Mouse (Mus musculus): ENCODE measurements at regions not wholly inside any gene's neighbourhood (a gene's known extent, or its start where the extent isn't known, plus 50 kb on each side); places are given as distances from the start of the nearest gene placed in this dataset.
A peak's percentile ranks its signal among the peaks of the same experiment; 100 is the strongest.

- Histone ChIP-seq H3K4me1 (replicated peaks; ENCODE audit: control insufficient read depth, insufficient read depth, low read length) (no peaks in the 10 kb centered on the region), H3K27me3 (ENCODE audit: control insufficient read depth, insufficient read depth, low read length) (no peaks in the 10 kb centered on the region), H3K9me3 (ENCODE audit: control insufficient read depth, low read length) (no peaks in the 10 kb centered on the region), H3K9ac (ENCODE audit: low read length) (no peak overlapping the region), H3K27ac (ENCODE audit: low read depth, low read length) (no peak overlapping the region), H3K4me2 (ENCODE audit: low read depth, low read length, severe bottlenecking) (no peak overlapping the region), H3K4me3 (ENCODE audit: low read depth, low read length) (no peak overlapping the region), H3K36me3 (ENCODE audit: control insufficient read depth, insufficient read depth, low read length) (no peaks in the 10 kb centered on the region)
- DNase-seq (ENCODE audit: low spot score), result no peak
- 65% methylated on average over 5 of the region's 5 CpGs for WGBS
- no peak for ATAC-seq (replicated peaks; ENCODE audit: low FRiP score)
These were observed 299.0 kb downstream of the Dmrt2 start for GRCm38 (mm10) chr19:25971210-25971609.

DNA sequence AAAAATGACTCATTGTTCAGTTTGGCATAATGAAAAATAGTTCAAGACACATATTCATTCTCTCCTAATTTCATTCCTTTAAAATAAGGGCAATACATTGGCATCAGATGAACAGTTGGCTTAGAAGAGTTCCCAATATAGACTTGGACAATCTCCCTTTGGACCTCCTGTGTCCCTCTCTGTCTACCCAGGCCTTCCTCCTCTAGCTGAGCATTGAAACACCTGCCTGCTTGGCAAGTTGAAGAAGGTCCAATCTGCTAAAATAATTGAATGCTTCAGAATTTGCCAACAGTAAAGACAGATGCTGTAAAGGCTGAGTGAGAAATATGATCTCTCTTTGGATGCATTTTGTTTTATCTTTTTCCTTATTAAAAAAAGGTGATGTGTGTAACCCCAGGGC lies 303.0 kb downstream of the Dmrt2 start:
- H3K27ac ChIP-seq (ENCODE audit: low read depth, low read length), result no peak overlapping the region
- no peaks in the 10 kb centered on the region for H3K9me3 ChIP-seq (ENCODE audit: control insufficient read depth, low read length)
- H3K4me3 ChIP-seq (ENCODE audit: low read depth, low read length), result no peak overlapping the region
- H3K27me3 ChIP-seq (ENCODE audit: control insufficient read depth, insufficient read depth, low read length), result no peaks in the 10 kb centered on the region
- H3K4me1 ChIP-seq (replicated peaks; ENCODE audit: control insufficient read depth, insufficient read depth, low read length), result no peaks in the 10 kb centered on the region
- no peak overlapping the region for H3K9ac ChIP-seq (ENCODE audit: low read length)
- H3K36me3 ChIP-seq (ENCODE audit: control insufficient read depth, insufficient read depth, low read length), result no peaks in the 10 kb centered on the region
- DNase-seq (ENCODE audit: low spot score) (no peak), ATAC-seq (replicated peaks; ENCODE audit: low FRiP score) (no peak)
- H3K4me2 ChIP-seq (ENCODE audit: low read depth, low read length, severe bottlenecking), result no peak overlapping the region

DNA sequence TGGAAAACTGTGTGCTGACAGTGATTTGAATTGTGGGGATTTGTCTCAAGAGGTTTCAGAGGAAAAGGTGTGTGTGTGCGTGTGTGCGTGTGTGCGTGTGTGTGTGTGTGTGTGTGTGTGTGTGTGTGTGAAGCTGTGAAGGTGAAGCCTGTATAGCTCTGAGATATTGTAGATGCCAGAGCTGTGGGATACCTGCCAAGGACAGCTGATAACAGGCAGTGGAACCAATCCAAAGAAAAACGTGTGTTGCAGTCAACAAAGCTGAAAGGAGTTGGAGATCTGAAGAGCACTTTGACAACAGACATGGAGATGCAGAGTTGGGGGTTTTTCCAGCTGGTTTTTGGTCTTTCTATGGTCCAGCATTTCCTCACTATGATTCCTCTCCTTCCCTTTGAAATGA lies 308.1 kb downstream of the Dmrt2 start:
- H3K9me3 ChIP-seq (ENCODE audit: control insufficient read depth, low read length), result no peaks in the 10 kb centered on the region
- no peaks in the 10 kb centered on the region for H3K27me3 ChIP-seq (ENCODE audit: control insufficient read depth, insufficient read depth, low read length)
- no peak overlapping the region for H3K27ac ChIP-seq (ENCODE audit: low read depth, low read length)
- ATAC-seq (replicated peaks; ENCODE audit: low FRiP score), result no peak
- H3K9ac ChIP-seq (ENCODE audit: low read length), result no peak overlapping the region
- WGBS, result 93% methylated on average over 4 of the region's 4 CpGs
- no peak for DNase-seq (ENCODE audit: low spot score)
- H3K4me3 ChIP-seq (ENCODE audit: low read depth, low read length), result no peak overlapping the region
- H3K4me2 ChIP-seq (ENCODE audit: low read depth, low read length, severe bottlenecking), result no peak overlapping the region
- no peaks in the 10 kb centered on the region for H3K36me3 ChIP-seq (ENCODE audit: control insufficient read depth, insufficient read depth, low read length)
- no peaks in the 10 kb centered on the region for H3K4me1 ChIP-seq (replicated peaks; ENCODE audit: control insufficient read depth, insufficient read depth, low read length)

DNA sequence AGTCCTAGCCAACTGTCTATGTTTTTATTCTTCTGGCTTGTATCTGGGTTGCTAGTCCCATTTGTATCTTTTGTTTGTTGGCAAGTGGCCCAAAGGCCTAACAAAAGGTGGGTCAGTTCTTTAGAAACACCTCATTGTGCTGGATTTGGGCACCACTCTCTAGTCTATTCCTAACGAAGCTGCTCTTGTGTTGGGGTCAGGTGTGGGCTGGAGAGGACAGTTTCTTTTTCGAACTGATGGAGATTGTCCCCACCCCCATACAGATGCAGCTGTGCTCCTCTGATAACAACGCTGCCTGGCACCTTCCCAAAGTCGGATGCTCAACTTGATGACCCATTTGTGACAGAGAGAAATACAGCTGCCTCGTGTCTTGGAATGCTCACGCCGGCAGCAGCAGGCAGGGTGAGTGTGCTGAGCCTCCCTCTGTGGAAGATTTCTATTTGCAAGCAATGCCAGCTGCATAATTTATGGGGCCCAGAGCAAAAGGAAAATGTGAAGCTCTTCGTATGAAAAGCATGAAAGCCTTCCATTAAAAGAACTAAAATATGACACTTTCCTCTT lies 342.5 kb downstream of the Dmrt2 start:
- Histone ChIP-seq H3K9ac (ENCODE audit: low read length) (no peak overlapping the region), H3K4me3 (ENCODE audit: low read depth, low read length) (no peak overlapping the region), H3K4me2 (ENCODE audit: low read depth, low read length, severe bottlenecking) (no peak overlapping the region), H3K36me3 (ENCODE audit: control insufficient read depth, insufficient read depth, low read length) (no peaks in the 10 kb centered on the region), H3K9me3 (ENCODE audit: control insufficient read depth, low read length) (no peaks in the 10 kb centered on the region), H3K27me3 (ENCODE audit: control insufficient read depth, insufficient read depth, low read length) (no peaks in the 10 kb centered on the region), H3K27ac (ENCODE audit: low read depth, low read length) (no peak overlapping the region), H3K4me1 (replicated peaks; ENCODE audit: control insufficient read depth, insufficient read depth, low read length) (no peaks in the 10 kb centered on the region)
- no peak for DNase-seq (ENCODE audit: low spot score)
- WGBS, result 55% methylated on average over 8 of the region's 8 CpGs
- no peak for ATAC-seq (replicated peaks; ENCODE audit: low FRiP score)

GRCm38 (mm10) chr19:26021141-26021540 lies 348.9 kb downstream of the Dmrt2 start:
- 74% methylated on average over 7 of the region's 7 CpGs for WGBS
- no peak for DNase-seq (ENCODE audit: low spot score)

DNA sequence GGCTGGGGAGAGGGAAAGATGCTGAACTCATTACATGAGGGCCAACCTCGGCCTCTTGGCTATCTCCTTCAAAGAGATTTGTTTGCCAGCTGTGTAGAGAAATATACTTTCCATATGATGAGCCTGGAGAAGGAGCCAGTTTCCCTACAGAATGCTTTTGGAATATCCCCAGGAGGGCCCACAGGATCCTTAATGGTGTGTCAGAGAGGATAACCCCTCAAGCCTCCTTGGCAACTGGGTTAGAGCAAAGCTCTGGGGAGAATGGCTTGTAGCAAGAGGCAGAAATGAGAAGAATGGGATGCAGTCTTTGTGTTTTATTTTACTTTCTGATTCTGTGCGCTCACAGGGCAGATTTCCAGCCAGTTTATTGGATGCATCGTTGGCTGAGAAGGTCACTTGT lies 353.9 kb downstream of the Dmrt2 start:
- Histone ChIP-seq H3K4me2 (ENCODE audit: low read depth, low read length, severe bottlenecking) (no peak overlapping the region), H3K4me1 (replicated peaks; ENCODE audit: control insufficient read depth, insufficient read depth, low read length) (no peaks in the 10 kb centered on the region), H3K27ac (ENCODE audit: low read depth, low read length) (no peak overlapping the region), H3K4me3 (ENCODE audit: low read depth, low read length) (no peak overlapping the region), H3K36me3 (ENCODE audit: control insufficient read depth, insufficient read depth, low read length) (no peaks in the 10 kb centered on the region), H3K27me3 (ENCODE audit: control insufficient read depth, insufficient read depth, low read length) (no peaks in the 10 kb centered on the region), H3K9ac (ENCODE audit: low read length) (no peak overlapping the region), H3K9me3 (ENCODE audit: control insufficient read depth, low read length) (no peaks in the 10 kb centered on the region)
- DNase-seq (ENCODE audit: low spot score), result no peak
- no peak for ATAC-seq (replicated peaks; ENCODE audit: low FRiP score)
- 92% methylated on average over 3 of the region's 3 CpGs for WGBS

More at GRCm38 (mm10) chr19:26021141-26021540, 348.9 kb downstream of the Dmrt2 start:
- ATAC-seq (replicated peaks; ENCODE audit: low FRiP score), result no peak
- Histone ChIP-seq H3K27me3 (ENCODE audit: control insufficient read depth, insufficient read depth, low read length) (no peaks in the 10 kb centered on the region), H3K4me3 (ENCODE audit: low read depth, low read length) (no peak overlapping the region), H3K4me2 (ENCODE audit: low read depth, low read length, severe bottlenecking) (no peak overlapping the region), H3K27ac (ENCODE audit: low read depth, low read length) (no peak overlapping the region), H3K9ac (ENCODE audit: low read length) (no peak overlapping the region), H3K9me3 (ENCODE audit: control insufficient read depth, low read length) (no peaks in the 10 kb centered on the region), H3K36me3 (ENCODE audit: control insufficient read depth, insufficient read depth, low read length) (no peaks in the 10 kb centered on the region), H3K4me1 (replicated peaks; ENCODE audit: control insufficient read depth, insufficient read depth, low read length) (no peaks in the 10 kb centered on the region)

- no peak overlapping the region for H3K4me3 ChIP-seq (ENCODE audit: low read depth, low read length)
- no peaks in the 10 kb centered on the region for H3K27me3 ChIP-seq (ENCODE audit: control insufficient read depth, insufficient read depth, low read length)
- H3K27ac ChIP-seq (ENCODE audit: low read depth, low read length), result no peak overlapping the region
- DNase-seq (ENCODE audit: low spot score) (peak; percentile 75), ATAC-seq (replicated peaks; ENCODE audit: low FRiP score) (0 out of 2 replicates have a peak, but pooled peaks have one; percentile 46)
- no peaks in the 10 kb centered on the region for H3K4me1 ChIP-seq (replicated peaks; ENCODE audit: control insufficient read depth, insufficient read depth, low read length)
- no peaks in the 10 kb centered on the region for H3K9me3 ChIP-seq (ENCODE audit: control insufficient read depth, low read length)
- 10% methylated on average over 7 of the region's 7 CpGs for WGBS
- H3K4me2 ChIP-seq (ENCODE audit: low read depth, low read length, severe bottlenecking), result no peak overlapping the region
- H3K36me3 ChIP-seq (ENCODE audit: control insufficient read depth, insufficient read depth, low read length), result no peaks in the 10 kb centered on the region
- no peak overlapping the region for H3K9ac ChIP-seq (ENCODE audit: low read length)
These were observed 365.1 kb downstream of the Dmrt2 start for GRCm38 (mm10) chr19:26037270-26037669.

DNA sequence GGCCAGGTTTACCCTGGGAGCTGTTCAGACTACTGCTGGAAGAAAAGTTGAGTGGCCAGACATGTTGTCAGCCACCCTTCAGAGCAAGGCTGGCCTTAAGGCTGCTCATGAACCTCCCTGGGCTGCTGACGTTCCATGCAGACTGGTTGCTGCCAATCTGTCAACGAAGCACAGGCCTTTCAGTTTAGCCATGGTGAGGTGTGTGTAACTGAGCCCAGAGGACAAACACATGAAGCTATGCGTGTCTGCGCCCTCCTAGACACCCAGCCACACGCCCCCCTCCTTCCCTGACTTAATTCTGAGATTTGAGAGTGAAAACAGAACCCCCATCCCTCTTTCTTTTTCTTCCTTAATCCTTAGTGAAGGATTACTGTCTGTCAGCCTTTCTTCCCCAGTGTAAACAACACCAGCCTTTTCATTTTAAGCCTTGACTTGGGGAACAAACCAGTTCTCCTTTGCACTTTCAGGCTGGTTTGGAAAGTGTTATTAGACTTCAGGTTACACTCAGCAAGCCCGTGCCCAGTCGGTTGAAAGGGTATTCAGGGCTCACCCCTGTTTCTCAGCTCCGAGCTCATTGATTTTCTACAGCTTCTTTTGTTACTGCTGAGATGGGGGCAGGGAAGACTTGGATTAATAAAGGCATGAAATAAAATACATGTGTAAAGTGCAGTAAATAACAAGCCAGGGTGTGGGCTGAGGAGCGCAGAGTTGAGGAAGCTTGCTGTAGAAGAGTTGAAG lies 379.4 kb downstream of the Dmrt2 start:
- Histone ChIP-seq H3K9ac (ENCODE audit: low read length) (no peak overlapping the region), H3K27me3 (ENCODE audit: control insufficient read depth, insufficient read depth, low read length) (no peaks in the 10 kb centered on the region), H3K27ac (ENCODE audit: low read depth, low read length) (no peak overlapping the region), H3K4me2 (ENCODE audit: low read depth, low read length, severe bottlenecking) (no peak overlapping the region), H3K9me3 (ENCODE audit: control insufficient read depth, low read length) (no peaks in the 10 kb centered on the region), H3K4me3 (ENCODE audit: low read depth, low read length) (no peak overlapping the region), H3K4me1 (replicated peaks; ENCODE audit: control insufficient read depth, insufficient read depth, low read length) (no peaks in the 10 kb centered on the region), H3K36me3 (ENCODE audit: control insufficient read depth, insufficient read depth, low read length) (no peaks in the 10 kb centered on the region)
- WGBS, result 16% methylated on average over 9 of the region's 9 CpGs
- ATAC-seq (replicated peaks; ENCODE audit: low FRiP score) (no peak), DNase-seq (ENCODE audit: low spot score) (no peak)

DNA sequence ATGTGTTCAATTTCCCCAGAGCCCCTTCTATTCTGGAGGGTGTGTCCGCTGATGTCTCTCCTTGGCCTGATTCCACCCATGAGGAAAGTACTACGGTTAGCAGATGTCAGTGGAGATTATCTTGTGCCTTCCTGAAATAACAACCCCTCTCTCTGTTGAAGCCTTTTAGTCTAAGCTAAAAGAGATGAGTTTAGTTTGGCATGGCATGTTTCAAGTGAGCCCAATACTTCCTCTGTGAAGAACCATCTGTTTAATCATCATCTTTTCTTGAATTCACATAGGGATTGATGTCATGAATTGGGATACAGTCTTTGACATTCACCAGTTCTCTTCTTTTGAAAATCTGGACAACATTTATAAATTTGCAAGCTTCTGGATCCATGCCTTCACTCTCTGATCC lies 387.5 kb downstream of the Dmrt2 start:
- ATAC-seq (replicated peaks; ENCODE audit: low FRiP score), result no peak

More for the DNA sequence above, 387.5 kb downstream of the Dmrt2 start:
- Histone ChIP-seq H3K27ac (ENCODE audit: low read depth, low read length) (no peak overlapping the region), H3K27me3 (ENCODE audit: control insufficient read depth, insufficient read depth, low read length) (no peaks in the 10 kb centered on the region), H3K36me3 (ENCODE audit: control insufficient read depth, insufficient read depth, low read length) (no peaks in the 10 kb centered on the region), H3K4me3 (ENCODE audit: low read depth, low read length) (no peak overlapping the region), H3K9ac (ENCODE audit: low read length) (no peak overlapping the region), H3K9me3 (ENCODE audit: control insufficient read depth, low read length) (no peaks in the 10 kb centered on the region), H3K4me2 (ENCODE audit: low read depth, low read length, severe bottlenecking) (no peak overlapping the region), H3K4me1 (replicated peaks; ENCODE audit: control insufficient read depth, insufficient read depth, low read length) (no peaks in the 10 kb centered on the region)
- 90% methylated on average over 2 of the region's 2 CpGs for WGBS
- DNase-seq (ENCODE audit: low spot score), result no peak

All from forebrain, embryonic 11.5 days (tissue).